Mouse (Mus musculus) intestine, embryonic 14.5 days (tissue): ENCODE measurements at regions not wholly inside any gene's neighbourhood (a gene's known extent, or its start where the extent isn't known, plus 50 kb on each side); places are given as distances from the start of the nearest gene placed in this dataset.

Experiments
- ATAC-seq: fragments of 200-750 bp; cut with Nextera tagmentation; replicated peaks from 2 replicates; pipeline ENCODE4 v1.8.0; 2017; ENCODE audit warnings: low read depth, moderate number of reproducible peaks, moderate TSS enrichment, moderate library complexity; ENCODE audit not compliant: low FRiP score, low TSS enrichment
- DNase-seq: peaks from one replicate; pipeline ENCODE4 v3.0.0-alpha.2; 2018; ENCODE audit warnings: low spot score
- H3K27ac ChIP-seq: fragments of 300-500 bp; sonication (generic); 2 replicates; pipeline ENCODE4 v1.5.1; 2014; ENCODE audit warnings: low read depth, mild to moderate bottlenecking, control low read depth
- H3K27me3 ChIP-seq: fragments of 300-500 bp; sonication (generic); replicated peaks from 2 replicates; pipeline ENCODE4 v1.6.1; 2014; ENCODE audit warnings: low read length, control low read depth; ENCODE audit not compliant: control insufficient read depth, insufficient read depth
- H3K36me3 ChIP-seq: fragments of 300-500 bp; sonication (generic); 2 replicates; pipeline ENCODE4 v1.6.1; 2014; ENCODE audit warnings: low read length, control low read depth; ENCODE audit not compliant: control insufficient read depth, insufficient read depth
- H3K4me1 ChIP-seq: fragments of 300-500 bp; sonication (generic); replicated peaks from 2 replicates; pipeline ENCODE4 v1.6.1; 2014; ENCODE audit warnings: low read length, control low read depth, mixed read lengths; ENCODE audit not compliant: control insufficient read depth, insufficient read depth
- H3K4me2 ChIP-seq: fragments of 300-500 bp; sonication (generic); 2 replicates; pipeline ENCODE4 v1.6.1; 2014; ENCODE audit warnings: low read length
- H3K4me3 ChIP-seq: fragments of 300-500 bp; sonication (generic); 2 replicates; pipeline ENCODE4 v1.5.1; 2014; ENCODE audit warnings: low read depth, low read length, control low read depth, mixed read lengths
- H3K9ac ChIP-seq: fragments of 300-500 bp; sonication (generic); 2 replicates; pipeline ENCODE4 v1.6.1; 2014; ENCODE audit warnings: mild to moderate bottlenecking, low read length
- H3K9me3 ChIP-seq: fragments of 300-500 bp; sonication (generic); 2 replicates; pipeline ENCODE4 v1.6.1; 2016; ENCODE audit warnings: low read length, control low read depth; ENCODE audit not compliant: control insufficient read depth
- whole genome bisulfite sequencing: fragments of 180-500 bp; shearing (Covaris S2); extraction: QIAGEN DNeasy Blood & Tissue Kit; methylation state at CpG from one replicate; pipeline ENCODE4 v1.1.7; 2014; 5-methylcytosine and 5-hydroxymethylcytosine counted together

DNA sequence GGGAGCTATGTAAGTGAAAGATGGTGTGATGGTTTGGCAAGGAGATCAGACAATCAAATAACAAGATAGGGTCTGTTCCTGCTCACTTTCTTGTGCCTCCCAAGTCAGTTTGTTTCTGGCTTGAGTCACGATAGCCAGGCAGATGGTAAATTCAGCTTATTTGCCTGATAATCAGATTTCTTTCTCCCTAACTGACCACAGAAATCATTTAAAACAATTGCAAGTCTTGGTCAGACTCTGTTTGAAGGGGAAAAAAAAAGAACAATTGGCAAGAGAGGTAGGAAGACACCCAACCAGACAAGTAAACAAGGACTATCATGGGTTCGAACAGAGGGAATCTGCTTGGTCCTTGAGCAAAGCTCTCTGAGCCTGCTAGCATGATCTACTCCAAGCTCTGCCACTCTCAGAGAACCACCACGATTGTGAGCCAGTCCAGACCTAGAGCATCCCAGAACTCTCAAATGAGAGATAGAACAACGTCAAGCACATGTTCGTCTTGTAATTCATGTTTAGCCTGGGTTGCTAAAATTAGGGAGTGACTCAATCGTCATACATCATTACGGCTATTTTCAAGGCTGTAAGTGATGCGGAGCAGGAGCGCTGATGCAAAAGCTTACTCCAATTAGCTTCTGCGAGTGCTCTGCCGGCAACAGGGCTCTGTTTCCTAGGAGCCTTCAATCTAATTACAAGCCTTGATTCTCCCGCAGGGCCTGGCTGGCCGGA is 699.3 kb upstream of the Cited2 start:
- Histone ChIP-seq H3K27ac (no peak overlapping the region), H3K36me3 (no peaks in the 10 kb centered on the region), H3K4me2 (no peak overlapping the region), H3K4me3 (no peak overlapping the region), H3K9me3 (no peaks in the 10 kb centered on the region), H3K9ac (no peak overlapping the region), H3K27me3 (no peaks in the 10 kb centered on the region), H3K4me1 (no peaks in the 10 kb centered on the region)
- ATAC-seq (no peak), DNase-seq (peak; percentile 60)
- WGBS: 58% methylated on average over 13 of the region's 13 CpGs

DNA sequence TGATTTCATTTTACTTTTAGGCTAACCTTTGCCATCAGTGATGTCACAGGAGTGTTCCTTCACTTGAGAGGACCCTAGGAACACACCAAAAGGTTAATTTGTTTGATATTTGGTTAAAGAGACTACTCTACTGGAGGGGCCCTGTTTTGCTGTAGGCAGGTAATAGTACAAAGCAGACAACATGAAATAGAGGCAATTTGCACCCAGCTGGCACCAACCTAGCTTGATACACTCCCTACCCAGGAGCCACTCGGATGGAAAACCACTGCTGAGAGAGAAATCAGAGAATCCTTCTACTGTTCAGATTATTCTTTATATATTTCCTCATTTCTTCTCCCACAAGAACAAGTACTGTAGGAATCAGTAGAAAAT is 698.7 kb upstream of the Cited2 start:
- DNase-seq (no peak), ATAC-seq (no peak)
- no peak overlapping the region for H3K27ac ChIP-seq
- WGBS: 76% methylated on average over 1 of the region's 1 CpGs
- no peaks in the 10 kb centered on the region for H3K9me3 ChIP-seq
- no peaks in the 10 kb centered on the region for H3K27me3 ChIP-seq
- H3K4me3 ChIP-seq: no peak overlapping the region
- no peak overlapping the region for H3K4me2 ChIP-seq
- no peaks in the 10 kb centered on the region for H3K36me3 ChIP-seq
- no peaks in the 10 kb centered on the region for H3K4me1 ChIP-seq
- no peak overlapping the region for H3K9ac ChIP-seq

DNA sequence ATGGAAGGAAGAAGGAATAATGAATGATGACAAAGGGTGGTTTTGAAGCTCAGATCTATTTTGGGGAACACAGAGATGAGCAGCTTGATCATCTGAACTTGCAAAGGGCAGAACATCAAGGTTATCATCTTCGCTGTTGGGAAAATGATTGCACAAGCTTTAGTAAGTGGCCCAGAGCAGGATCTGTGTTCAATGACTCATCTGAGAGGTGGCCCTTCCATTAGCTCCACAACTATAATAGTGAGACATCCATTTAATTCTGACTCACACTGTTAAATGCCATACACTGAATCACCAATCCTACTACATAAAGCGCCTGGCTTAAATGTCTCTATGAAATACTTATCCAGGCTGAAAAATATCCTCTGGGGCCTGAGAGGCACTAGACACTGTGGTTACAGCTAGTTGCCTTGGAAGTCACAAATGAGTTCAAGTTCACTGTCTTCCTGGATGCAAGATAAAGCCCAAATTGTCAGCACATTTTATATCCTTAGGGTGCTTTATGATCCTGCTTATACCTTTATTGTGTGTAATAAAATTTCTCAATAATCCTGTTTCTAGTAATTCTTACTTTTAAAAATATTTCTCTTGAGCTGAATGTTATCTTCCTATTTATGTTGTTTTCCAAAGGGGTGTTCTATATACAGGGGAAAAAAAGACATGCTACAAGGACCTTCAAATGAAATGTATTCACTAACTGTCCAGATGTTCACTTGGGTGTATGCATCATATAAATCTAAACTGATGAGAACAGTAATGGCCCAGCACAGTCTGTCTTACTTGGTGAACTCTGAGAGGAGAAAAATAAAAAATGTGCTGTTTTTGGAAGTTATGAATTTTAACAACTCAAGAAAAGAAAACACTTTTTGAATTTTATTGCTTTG is 687.9 kb upstream of the Cited2 start:
- DNase-seq (no peak), ATAC-seq (no peak)
- Histone ChIP-seq H3K9ac (no peak overlapping the region), H3K4me2 (no peak overlapping the region), H3K27ac (no peak overlapping the region), H3K27me3 (no peaks in the 10 kb centered on the region), H3K4me1 (no peaks in the 10 kb centered on the region), H3K9me3 (no peaks in the 10 kb centered on the region), H3K36me3 (no peaks in the 10 kb centered on the region), H3K4me3 (no peak overlapping the region)
- 85% methylated on average over 2 of the region's 2 CpGs for WGBS

DNA sequence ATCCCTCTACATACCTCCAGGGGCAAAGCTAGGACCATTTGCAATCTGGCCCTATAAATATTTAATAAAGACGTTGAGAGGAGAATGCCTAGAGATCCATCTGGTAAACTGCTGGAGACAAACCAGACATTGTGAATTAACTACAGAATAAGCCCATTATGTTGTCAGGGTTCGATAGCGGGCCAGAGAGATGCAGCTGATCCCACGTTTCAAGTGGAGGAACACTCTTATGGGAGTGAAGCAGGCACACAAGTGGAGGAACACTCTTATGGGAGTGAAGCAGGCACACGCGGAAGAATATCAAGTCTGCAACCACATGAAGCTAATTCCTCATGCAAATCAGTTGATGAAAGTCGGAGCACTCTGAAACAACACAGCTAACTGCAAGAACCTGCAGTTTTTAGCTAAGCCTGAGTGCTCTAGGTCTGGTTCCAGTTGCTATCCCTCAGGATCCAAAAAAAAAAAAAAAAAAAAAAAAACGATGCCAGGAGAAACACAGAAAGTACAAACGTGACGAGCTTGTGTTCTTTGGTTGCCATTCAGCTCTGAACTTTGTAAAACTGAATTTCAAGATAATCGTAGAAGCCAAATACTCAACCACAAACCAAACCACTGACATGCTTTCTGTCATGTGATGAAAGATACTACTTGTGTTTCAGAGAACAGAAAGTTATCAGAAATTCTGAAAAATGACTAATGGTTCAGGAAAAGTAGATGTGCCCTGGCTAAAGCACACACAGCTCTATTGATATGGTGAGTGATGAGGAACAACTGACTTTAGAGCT is 684.6 kb upstream of the Cited2 start:
- no peaks in the 10 kb centered on the region for H3K9me3 ChIP-seq
- ATAC-seq (no peak), DNase-seq (no peak)
- no peak overlapping the region for H3K4me2 ChIP-seq
- no peak overlapping the region for H3K27ac ChIP-seq
- no peak overlapping the region for H3K9ac ChIP-seq
- no peak overlapping the region for H3K4me3 ChIP-seq
- WGBS: 61% methylated on average over 11 of the region's 11 CpGs
- no peaks in the 10 kb centered on the region for H3K36me3 ChIP-seq
- H3K4me1 ChIP-seq: no peaks in the 10 kb centered on the region
- H3K27me3 ChIP-seq: no peaks in the 10 kb centered on the region

DNA sequence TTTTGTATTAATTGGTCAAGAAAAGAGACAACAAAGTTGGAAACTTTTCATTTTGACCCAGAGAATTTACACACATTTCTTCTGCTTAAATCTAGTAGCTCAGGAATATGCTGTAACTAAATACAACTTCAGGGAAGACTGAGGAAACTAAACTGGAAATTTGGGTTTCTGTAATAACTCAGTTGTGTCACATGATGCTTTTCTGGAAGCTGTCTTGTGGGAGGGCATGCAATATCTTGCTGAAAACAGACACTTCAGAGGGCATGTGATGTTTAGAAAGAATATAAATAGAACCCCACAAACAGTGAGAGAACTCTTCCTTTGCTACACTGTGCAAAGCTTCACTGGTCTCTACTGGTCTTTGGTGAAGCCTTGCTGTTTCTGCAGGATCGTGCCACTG is 680.9 kb upstream of the Cited2 start:
- Histone ChIP-seq H3K9me3 (no peaks in the 10 kb centered on the region), H3K4me2 (no peak overlapping the region), H3K4me1 (no peaks in the 10 kb centered on the region), H3K36me3 (no peaks in the 10 kb centered on the region), H3K9ac (no peak overlapping the region), H3K4me3 (no peak overlapping the region), H3K27ac (no peak overlapping the region), H3K27me3 (no peaks in the 10 kb centered on the region)
- DNase-seq (no peak), ATAC-seq (no peak)
- WGBS: 52% methylated on average over 1 of the region's 1 CpGs

DNA sequence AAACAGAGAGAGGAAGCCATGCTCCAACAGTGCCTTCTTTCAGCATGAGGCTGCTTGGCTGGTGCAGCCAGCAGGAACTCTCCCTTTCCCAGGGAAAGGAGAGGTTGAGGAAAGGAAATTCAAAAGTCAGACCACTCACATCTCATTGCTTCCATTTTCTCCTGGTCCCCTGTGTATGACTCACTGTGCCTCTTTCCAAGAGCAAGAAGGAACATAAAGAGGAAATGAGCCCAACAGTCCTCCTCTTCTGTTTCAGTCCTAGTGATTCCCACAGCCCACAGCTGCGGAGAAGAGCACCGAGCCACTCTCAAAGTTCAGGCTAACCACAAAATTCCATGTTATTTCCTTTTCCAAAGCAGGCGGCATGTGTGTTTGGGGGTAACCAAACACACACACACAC is 680.0 kb upstream of the Cited2 start:
- H3K4me3 ChIP-seq: no peak overlapping the region
- WGBS: 73% methylated on average over 3 of the region's 3 CpGs
- ATAC-seq (no peak), DNase-seq (no peak)
- H3K36me3 ChIP-seq: no peaks in the 10 kb centered on the region
- H3K4me2 ChIP-seq: no peak overlapping the region
- no peaks in the 10 kb centered on the region for H3K9me3 ChIP-seq
- H3K27ac ChIP-seq: no peak overlapping the region
- no peaks in the 10 kb centered on the region for H3K27me3 ChIP-seq
- no peaks in the 10 kb centered on the region for H3K4me1 ChIP-seq
- H3K9ac ChIP-seq: no peak overlapping the region

DNA sequence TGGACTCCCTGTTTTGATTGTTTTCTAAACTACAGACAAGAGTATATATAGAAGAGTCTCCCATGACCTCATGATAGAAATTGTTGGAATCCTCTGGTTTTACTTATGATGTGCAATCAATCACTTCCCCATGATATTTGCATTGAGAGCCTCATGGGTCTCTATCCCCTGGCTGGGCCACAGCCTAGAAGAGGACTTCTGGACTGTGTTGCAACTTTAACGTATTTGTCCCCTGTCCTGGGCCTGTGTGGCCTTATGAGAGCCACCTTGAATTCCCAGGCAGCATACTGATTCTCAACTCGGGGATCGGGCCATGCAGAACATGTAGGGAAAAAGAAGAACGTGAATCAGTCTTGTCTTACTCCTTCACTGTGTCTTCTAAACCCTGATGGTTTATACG is 676.3 kb upstream of the Cited2 start:
- H3K4me2 ChIP-seq: no peak overlapping the region
- DNase-seq (no peak), ATAC-seq (no peak)
- H3K4me1 ChIP-seq: no peaks in the 10 kb centered on the region
- no peaks in the 10 kb centered on the region for H3K36me3 ChIP-seq
- no peaks in the 10 kb centered on the region for H3K27me3 ChIP-seq
- 93% methylated on average over 5 of the region's 5 CpGs for WGBS
- no peak overlapping the region for H3K27ac ChIP-seq
- H3K4me3 ChIP-seq: no peak overlapping the region
- H3K9me3 ChIP-seq: no peaks in the 10 kb centered on the region
- H3K9ac ChIP-seq: no peak overlapping the region

- no peaks in the 10 kb centered on the region for H3K9me3 ChIP-seq
- no peaks in the 10 kb centered on the region for H3K27me3 ChIP-seq
- no peak overlapping the region for H3K9ac ChIP-seq
- no peak for DNase-seq
- H3K4me1 ChIP-seq: peaks cover 11% of the 10 kb centered on the region
- H3K36me3 ChIP-seq: no peaks in the 10 kb centered on the region
- no peak overlapping the region for H3K4me3 ChIP-seq
- ATAC-seq: no peak
- WGBS: 73% methylated on average over 1 of the region's 1 CpGs
- H3K4me2 ChIP-seq: no peak overlapping the region
- H3K27ac ChIP-seq: no peak overlapping the region
These were observed 650.1 kb upstream of the Cited2 start for GRCm38 (mm10) chr10:17072906-17073305.
